Mouse (Mus musculus): Measurements from ENCODE around the gene Capza2.

DNA sequence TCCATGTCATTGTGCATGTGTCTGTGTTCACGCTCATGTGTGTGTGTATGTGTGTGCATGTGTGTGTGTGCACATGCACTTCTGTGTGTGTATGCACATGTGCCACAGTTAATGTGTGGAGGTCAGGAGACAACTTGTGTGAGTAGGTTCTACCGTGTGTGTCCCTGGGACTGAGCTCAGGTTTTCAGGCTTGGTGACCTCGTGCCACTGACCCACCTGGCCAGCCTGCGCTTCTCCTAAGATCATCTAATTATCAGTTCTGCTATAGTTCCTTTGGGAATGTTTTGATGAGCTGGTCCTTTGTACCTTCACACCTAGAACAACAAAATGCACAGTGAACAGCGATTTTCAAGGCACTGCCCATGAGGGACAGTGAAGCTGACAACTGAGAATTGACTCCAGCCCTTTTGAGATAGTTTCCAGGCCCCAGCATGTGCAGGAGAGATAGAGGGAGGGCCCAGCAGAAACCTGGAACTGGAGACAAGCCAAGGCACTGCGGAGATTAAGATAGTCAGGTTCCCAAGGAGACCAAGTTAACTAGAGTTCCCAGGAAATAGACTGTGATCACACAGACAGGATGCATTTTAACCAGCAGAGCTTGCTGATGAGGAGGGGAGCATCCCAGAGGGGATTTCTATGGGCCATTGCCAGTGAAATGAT is 44.4 kb downstream of the Capza2 start:
- TF ChIP-seq POLR2A (IDR thresholded peaks at IDR 0.05; ENCODE audit: control insufficient read depth, low read depth, low read length) (no peak), CTCF (IDR thresholded peaks at IDR 0.05; ENCODE audit: control insufficient read depth, insufficient read depth, insufficient replicate concordance, low read depth, low read length) (no peak)

Data from testis, adult 2 months (tissue).